Mouse (Mus musculus) megakaryocyte, adult 5-6 weeks (primary cell): ENCODE data around the gene Tbc1d7. TPM values are rescaled to one million over a fixed set of nuclear protein-coding genes. Genes with fewer than 3 reads are reported as not detected.

Experiments
- ATAC-seq: 2 replicates; pipeline ENCODE4 v1.8.0; 2016; ENCODE audit warnings: mild to moderate bottlenecking, inconsistent platforms; ENCODE audit not compliant: poor library complexity, severe bottlenecking
- total RNA-seq, 2 experiments: library from RNA; stranded (forward) in 1 of 2; stranded (reverse) in 1 of 2; fragments of 153-499, 151-499 nt in 1 of 2; fragments of 221-1000, 200-1000 nt in 1 of 2; gene quantifications; 2 replicates each; pipeline versions ENCODE4 v1.2.3 to v1.2.4; 2015 to 2017

Tbc1d7 gene
- total RNA-seq, 2 experiments from 2014 or later = 3.4 to 10.6 TPM

DNA sequence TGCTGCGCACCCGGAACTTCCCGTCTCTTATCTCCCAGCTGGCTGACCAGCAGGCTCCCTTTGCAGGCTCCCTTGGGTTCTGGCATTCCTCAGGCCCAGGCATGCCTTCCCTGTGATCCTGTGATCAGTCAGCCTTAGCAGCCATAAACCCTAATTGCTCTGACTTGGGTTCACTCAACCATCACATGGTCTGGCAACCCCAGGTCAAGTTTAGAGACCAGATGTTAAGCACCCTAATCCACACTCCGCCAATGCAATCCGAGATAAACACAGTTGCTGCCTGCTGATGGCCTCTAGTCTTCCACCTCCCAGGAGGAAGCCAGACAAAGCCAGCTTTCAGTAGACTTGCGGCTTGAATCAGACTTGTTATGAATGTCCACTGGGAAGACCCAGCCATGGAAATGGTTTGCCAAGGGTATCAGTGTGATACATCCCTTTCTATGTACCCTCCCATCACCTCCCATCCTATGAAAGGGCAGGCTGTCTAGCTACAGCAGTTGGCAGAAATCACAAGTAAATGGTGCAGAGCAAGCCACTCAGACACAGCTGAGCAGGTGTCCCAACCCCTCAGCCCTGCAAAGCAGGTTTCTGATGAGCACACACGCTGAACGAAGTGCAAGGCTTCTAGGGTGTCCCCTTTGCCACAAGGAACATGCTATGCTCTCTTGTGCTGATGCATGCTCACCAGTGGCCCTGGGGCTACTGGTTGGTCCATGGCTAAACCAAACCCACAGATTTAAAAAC is 24.6 kb downstream of the Tbc1d7 start:
- no peak for ATAC-seq

DNA sequence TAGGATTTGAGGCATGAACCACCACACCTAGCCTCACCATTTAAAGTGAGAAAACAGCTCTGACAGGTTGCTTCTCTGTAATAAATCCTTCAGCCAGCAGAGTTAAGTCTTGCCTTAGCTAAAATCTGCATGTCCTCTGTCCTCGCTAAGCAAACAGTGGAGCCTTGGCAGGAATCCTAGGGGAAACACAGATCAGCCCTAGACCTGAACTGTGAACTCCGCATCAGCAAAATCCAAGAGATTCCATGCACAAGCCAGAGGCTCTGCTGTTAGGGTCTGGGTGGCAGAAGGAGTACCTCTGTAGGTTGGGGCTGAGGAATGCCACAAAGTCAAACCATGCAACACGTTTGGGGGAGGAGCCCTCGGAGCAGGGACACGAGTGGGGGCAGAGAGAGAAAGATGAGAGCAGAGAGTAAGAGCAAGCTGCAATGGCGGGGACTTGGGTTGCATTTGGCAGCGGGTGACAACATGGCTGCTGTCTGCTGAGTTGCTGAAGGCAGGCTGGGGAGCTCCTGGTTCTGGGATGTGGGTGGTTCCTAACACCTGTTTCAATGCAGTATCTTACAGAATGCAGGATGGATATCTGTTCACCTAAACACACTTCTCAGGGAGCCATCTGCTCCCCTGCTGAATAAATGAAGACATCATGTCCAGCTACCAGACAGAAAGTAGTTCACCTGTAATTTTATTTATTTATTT is 26.4 kb downstream of the Tbc1d7 start:
- ATAC-seq = no peak

- ATAC-seq = no peak
These were observed 36.8 kb downstream of the Tbc1d7 start for GRCm38 (mm10) chr13:43134468-43134867.

- ATAC-seq = no peak
These were observed 37.9 kb downstream of the Tbc1d7 start for GRCm38 (mm10) chr13:43133400-43133799.

GRCm38 (mm10) chr13:43132859-43133258 is 38.4 kb downstream of the Tbc1d7 start:
- no peak for ATAC-seq

DNA sequence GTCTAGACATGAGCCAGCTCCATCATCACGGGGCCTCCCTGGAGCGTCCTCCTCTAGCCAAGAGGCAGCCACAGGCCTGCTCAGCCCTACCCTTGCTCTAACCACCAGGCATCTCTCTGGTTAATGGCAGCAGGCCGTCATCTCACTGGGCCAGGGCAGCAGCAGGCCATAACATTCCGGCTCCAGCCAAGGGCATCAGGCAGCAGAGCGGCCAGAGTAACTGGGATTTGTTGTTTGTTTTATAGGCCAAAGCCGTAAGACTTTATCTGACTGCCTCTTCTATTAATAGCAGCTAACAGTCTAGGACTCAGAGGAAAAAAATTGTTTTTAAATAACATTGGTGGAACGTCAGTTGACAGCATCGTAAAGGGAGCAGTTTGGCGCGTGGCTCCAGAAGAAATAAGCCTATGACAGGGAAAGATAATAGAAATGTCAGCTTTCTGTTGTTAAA is 39.5 kb downstream of the Tbc1d7 start:
- no peak for ATAC-seq

DNA sequence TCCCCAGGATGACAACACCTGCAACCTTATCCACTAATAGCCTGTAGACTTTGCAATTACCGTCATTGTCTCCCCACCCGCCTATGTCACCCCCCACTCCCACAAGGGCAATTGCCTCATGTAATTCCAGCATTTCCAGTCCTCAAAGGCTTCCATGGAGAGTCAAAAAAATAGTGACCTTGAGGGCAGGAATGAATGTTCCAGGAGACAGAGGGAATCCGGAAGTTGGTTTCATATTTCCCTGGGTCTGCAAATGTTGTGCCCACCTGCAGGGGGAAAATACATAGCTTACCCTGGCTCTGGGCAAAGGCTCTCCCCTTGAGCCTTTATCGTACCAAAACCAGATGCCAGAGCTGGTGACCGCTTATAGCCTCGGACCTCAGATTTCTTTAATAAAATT is 41.1 kb downstream of the Tbc1d7 start:
- ATAC-seq = no peak

DNA sequence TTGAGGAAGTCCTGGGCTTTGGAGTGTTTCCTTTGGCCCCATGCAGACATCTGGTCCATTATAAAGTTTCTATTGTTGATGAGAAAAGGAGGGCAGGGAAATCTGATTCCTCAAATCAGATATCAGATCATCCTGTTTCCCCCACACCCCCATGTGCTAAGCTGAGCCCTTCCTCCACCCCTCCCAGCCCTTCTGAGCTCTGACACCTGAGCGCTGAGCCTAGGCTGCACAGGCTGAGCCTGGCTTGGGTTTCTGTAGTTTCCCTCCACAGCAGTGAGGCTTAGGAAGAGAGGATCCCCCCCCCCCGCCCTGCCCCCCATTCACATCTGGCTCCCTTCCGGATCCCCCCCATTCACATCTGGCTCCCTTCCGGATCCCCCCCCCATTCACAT is 46.6 kb downstream of the Tbc1d7 start:
- no peak for ATAC-seq

GRCm38 (mm10) chr13:43123895-43124682 is 47.2 kb downstream of the Tbc1d7 start:
- ATAC-seq = no peak

DNA sequence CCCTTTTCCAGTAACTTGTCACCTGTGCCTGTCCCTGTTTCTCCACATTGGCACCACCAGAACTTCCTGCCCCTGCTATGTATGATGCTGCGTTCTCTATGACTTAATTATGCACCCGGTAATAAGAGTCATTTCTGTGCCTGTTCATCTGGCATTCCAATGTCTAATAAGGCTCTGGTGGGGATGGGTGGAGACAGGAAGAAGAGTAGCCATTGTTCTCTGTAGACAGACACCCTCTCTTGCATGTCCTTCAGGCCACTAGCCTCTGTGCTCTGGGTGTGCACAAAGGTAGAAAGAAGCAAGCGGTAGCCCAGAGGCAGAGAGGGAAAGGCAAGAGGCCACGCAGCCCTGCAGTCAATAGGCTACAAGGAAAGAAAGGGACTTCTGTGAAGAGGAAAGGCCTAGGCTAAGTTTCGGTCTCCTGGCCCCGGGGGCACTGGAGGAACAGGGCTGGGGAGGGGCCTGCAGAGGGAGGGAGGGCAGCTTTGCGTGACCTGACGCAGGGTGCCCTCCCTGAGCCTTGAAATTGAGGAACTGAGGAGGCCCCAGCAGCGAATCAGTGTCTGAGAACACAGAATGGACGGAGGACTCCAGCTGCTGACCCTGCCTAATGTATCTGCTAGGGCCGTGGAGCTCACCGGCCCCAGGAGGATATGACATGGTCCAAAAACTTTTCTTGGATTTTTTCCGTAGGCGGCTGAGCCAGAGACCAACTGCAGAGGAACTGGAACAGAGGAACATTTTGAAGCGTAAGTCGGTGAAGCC is 48.8 kb downstream of the Tbc1d7 start:
- ATAC-seq = peak; percentile 63

DNA sequence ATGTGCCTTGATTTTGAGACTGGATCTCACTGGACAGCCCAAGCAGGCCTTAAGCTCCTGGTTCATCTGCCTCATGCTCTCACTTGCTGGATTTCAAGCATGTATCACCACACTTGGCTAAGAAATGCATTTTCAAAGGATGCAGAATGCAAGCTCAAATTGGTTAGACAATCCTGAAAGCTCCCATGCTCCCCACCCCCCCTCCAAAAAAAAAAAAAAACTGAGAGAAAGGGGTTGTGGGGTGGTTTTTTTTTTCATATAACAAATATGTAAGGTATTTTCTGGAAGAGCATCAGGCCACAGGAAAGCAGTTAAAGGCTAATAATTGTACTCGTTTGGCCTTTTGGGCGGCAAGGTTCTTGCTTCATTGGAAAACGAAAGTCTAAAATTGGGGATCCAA is 58.2 kb downstream of the Tbc1d7 start:
- no peak for ATAC-seq

DNA sequence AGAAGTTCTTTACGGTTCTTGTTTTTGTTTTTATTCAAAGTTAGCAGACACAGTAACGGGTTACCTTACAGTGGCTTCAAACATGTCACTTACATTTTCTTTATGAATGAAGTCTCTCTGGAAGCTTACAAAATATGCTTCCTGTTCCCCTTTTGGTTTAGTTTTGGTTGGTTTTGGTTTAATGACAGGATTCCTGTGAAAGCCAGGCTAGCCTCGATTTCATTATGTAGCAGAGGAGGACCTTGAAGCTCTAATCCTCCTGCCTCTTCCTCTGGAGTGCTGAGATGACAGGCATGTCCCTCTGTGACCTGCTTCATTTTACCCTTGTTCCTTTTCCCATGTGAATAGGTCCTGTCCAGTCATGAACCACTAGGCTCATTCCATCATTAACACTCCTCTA is 58.6 kb downstream of the Tbc1d7 start:
- no peak for ATAC-seq

DNA sequence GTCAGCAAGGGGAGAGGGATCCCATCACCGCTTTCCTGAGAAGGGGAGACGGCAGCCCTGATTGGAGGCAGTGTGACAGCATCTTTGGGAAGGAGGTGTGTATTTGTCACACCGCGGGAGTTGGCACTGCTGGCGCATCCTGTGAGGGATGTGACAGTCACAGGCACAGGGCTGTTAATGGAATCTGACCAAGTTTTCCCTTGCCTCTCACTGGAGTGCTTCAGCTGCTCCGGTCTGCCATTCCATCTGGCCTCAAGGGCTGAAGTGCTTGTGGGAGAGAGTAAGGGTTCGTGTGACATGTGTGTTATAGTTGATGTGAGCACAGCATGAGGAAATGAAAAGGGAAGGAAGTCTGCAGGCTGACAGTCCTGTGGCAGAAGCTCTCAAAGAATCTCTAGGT is 59.0 kb downstream of the Tbc1d7 start:
- ATAC-seq = 0 out of 2 replicates have a peak, but pooled peaks have one; percentile 38

GRCm38 (mm10) chr13:43104496-43104895 is 66.8 kb downstream of the Tbc1d7 start:
- ATAC-seq = no peak

GRCm38 (mm10) chr13:43102943-43103342 is 68.4 kb downstream of the Tbc1d7 start:
- ATAC-seq = no peak

Other genes with a start within 250 kb of the Tbc1d7 start
- 10.8 and 16.8 TPM in 2 replicates for gene Gfod1, start 132.7 kb upstream of the Tbc1d7 start, total RNA-seq (2015)
- gene Gfod1, start 132.7 kb upstream of the Tbc1d7 start, total RNA-seq (2017) = 4.9 and 7.2 TPM in 2 replicates
- gene Sirt5, start 194.0 kb upstream of the Tbc1d7 start, total RNA-seq (2015) = 1.2 and 2.3 TPM in 2 replicates
- gene Sirt5, start 194.0 kb upstream of the Tbc1d7 start, total RNA-seq (2017) = 0.92 and 2.5 TPM in 2 replicates
- 103 and 124 TPM in 2 replicates for gene Nol7, start 226.9 kb upstream of the Tbc1d7 start, total RNA-seq (2015)
- gene Nol7, start 226.9 kb upstream of the Tbc1d7 start, total RNA-seq (2017) = 147 and 159 TPM in 2 replicates